Mouse (Mus musculus): ENCODE results near the gene Rhno1.

Gene Rhno1

GRCm38 (mm10) chr6:128361901-128362300 lies 810 bp downstream of the Rhno1 start:
- DNase-seq, result no peak

DNA sequence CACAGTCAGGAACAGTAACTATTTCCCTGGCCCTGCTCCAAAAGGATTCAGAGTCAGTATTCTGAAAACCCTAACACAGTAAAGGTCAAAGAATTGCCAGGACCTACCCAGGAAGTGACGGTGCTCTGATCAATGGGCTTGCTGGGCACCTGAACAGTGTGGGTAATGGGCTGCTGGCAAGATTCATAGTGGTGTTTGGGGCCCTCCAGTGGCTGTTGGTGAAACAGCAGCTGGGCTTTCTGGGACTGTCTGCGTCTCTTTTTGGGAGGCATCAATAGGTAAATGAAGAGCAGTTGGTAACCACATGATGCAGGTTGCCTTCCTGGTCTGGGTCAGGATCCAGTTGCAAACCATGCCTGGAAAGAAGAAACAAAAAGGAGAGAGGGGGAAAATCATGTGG lies 3.7 kb downstream of the Rhno1 start:
- peak; percentile 67 to 76 for DNase-seq

GRCm38 (mm10) chr6:128355726-128356416 lies 6.8 kb downstream of the Rhno1 start, which contains the start of gene Tulp3:
TSS of gene Tulp3 (minus strand) at chr6:128355851.
- peak; percentile 87 to 90 for DNase-seq

DNA sequence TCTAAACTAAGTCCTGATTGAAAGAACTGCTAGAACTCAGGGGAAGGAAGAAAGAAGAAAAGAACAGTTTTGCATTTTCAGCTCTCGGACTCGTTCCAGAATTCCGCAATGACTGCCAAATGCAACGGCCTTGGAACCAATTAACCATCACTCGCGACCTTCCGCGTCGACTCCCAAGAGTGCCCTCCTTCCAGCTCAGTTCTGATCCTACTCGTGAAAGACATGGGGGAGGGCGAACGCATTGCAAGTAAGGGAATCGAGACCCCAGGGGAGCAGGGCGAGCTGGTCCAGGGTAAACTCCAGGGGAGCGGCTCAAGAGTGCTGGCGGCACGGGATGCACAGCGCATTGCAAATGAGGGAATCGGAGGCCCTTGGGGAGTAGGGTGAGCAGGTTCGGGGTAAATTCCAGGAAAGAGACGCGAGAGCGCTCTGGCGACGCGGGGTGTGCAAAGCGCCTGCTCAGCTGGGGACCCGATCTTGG lies 7.5 kb downstream of the Rhno1 start:
- peak in 1 of 2 experiments; percentile 12 for DNase-seq

DNA sequence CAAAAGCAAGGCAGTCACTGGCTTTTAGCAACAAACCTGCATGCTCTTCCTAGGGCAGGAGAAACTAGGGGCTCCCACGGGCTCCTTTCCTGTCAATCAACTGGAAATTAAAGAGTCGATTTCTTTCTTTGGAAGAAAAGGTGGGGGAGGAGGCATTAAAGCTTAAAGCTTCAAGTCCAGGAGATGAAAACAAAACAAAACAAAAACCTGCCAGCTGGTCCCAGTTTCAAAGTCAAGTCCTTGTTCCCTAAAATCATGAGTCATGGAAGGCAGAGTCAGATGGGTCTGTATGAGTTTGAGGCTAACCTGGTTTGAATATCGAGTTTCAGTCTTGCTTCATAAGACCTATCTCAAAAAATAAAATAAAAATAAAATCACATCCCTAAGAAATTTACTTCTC lies 8.6 kb downstream of the Rhno1 start:
- DNase-seq, result no peak

GRCm38 (mm10) chr6:128349711-128350110 lies 13.0 kb downstream of the Rhno1 start:
- DNase-seq, result no peak

DNA sequence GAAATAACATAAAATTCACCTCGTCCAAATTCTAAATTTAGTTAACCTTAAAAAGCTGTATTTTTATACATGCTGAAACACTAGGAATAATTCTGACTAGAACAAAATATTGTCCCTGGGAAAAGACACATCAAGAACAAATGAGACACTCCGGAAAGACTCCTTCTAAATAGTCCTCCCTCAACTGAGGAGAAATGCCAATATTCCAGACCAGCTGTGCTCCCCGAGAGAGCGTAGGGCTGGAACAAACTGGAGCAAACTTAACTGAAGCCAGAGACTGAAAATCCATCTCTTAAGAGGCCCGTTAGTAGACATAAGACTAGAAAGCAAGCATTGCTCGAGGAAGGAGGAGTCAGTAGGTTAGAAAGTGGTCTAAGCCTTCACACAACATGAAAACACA lies 15.9 kb downstream of the Rhno1 start:
- no peak for DNase-seq

GRCm38 (mm10) chr6:128345623-128346022 lies 17.1 kb downstream of the Rhno1 start:
- DNase-seq, result no peak

GRCm38 (mm10) chr6:128341956-128342723 lies 20.6 kb downstream of the Rhno1 start:
- no peak for DNase-seq

DNA sequence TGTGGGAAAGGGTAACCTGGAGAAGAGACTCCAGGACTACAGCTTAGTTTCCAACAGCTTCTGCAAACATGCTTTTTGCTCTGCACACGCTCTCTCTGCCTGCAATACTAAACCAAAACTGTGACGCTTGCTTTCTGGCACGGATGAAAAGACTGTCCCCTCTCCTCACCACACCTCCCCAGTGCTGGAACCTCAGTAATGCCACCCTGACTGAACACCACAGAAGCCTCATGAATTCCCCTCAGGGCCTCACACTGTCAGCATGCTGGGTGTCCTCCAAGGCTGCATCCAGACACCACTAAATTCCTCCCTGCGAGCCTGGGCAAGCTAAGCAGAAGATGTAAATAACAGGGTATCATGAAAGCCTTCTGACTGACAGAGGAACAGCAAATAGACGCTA lies 23.8 kb downstream of the Rhno1 start:
- no peak for DNase-seq

- DNase-seq, result no peak
Measured at GRCm38 (mm10) chr6:128337467-128337866, 25.2 kb downstream of the Rhno1 start.

GRCm38 (mm10) chr6:128334397-128335124 lies 28.1 kb downstream of the Rhno1 start:
- peak; percentile 53 to 60 for DNase-seq

- DNase-seq, result peak in 1 of 2 experiments; percentile 25
Measured at GRCm38 (mm10) chr6:128318317-128318716, 44.4 kb downstream of the Rhno1 start.

GRCm38 (mm10) chr6:128315597-128315996 lies 47.1 kb downstream of the Rhno1 start:
- no peak for DNase-seq

DNA sequence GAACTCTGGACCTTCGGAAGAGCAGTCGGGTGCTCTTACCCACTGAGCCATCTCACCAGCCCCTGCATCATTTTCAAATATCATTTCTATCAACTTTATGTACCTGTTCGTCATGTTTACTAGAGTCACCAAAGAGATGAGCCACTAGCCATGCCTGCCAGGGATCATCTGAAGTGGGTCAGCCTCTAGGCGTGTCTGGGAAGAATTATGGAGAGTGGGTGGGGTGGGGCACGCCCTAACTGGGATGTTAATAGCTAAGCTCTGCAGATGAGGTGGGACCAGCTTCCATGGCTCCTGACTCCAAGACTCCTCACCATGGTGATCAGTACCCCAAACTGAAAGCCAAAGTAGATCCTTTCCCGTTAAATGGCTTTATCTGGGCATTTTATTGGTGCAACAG lies 47.9 kb downstream of the Rhno1 start:
- DNase-seq, result no peak

DNA sequence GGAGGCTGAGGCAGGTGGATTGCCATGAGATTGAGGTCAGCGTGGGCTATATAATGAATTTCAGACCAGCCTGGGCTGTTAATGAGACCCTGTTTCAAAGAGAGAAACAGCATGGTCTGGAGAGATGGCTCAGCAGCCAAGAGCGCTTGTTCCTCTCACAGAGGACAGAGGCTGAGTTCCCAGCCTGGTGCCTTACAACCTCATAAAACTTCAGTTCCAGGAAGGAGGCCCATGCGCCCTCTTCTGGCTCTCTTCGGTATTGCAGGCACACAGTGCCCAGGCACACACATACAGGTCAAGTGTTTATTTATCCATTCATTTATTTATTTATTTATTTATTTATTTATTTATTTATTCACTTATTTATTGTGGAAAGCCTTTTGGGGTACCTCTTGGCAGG lies 54.4 kb downstream of the Rhno1 start:
- peak; percentile 37 to 41 for DNase-seq

Data from thymus, postnatal 36 days (tissue).